Mouse (Mus musculus): Measurements from ENCODE around the gene Gm49405. TPM values are rescaled to one million over a fixed set of nuclear protein-coding genes. Genes with fewer than 3 reads are reported as not detected.

Gm49405 gene
- polyA plus RNA-seq, 1 experiment from 2014 or later, result 4.6 TPM

- H3K27me3 ChIP-seq (replicated peaks), result peaks cover 10% of the 10 kb centered on the region; the same call in 1 of the 2 replicates
- WGBS, result 81% methylated on average over 14 of the region's 14 CpGs
- H3K36me3 ChIP-seq, result peaks cover 3% of the 10 kb centered on the region; the same call in 1 of the 2 replicates
- peaks cover 30% of the 10 kb centered on the region for H3K4me1 ChIP-seq (replicated peaks)
- no peak for ATAC-seq (ENCODE audit: insufficient number of reproducible peaks, low FRiP score)
- H3K9me3 ChIP-seq (replicated peaks), result no peaks in the 10 kb centered on the region
- H3K4me3 ChIP-seq, result no peak overlapping the region
- no peak overlapping the region for H3K4me2 ChIP-seq
- H3K27ac ChIP-seq (ENCODE audit: poor library complexity, severe bottlenecking), result no peak overlapping the region
- H3K9ac ChIP-seq, result no peak overlapping the region
Observed at GRCm38 (mm10) chr19:3988066-3988465, 12.4 kb upstream of the Gm49405 start.

GRCm38 (mm10) chr19:3988750-3989149 is 11.7 kb upstream of the Gm49405 start:
- no peak overlapping the region for H3K4me2 ChIP-seq
- 80% methylated on average over 4 of the region's 4 CpGs for whole genome bisulfite sequencing
- H3K9ac ChIP-seq, result no peak overlapping the region
- no peak for ATAC-seq (ENCODE audit: insufficient number of reproducible peaks, low FRiP score)
- peaks cover 3% of the 10 kb centered on the region; the same call in 1 of the 2 replicates for H3K36me3 ChIP-seq
- peaks cover 26% of the 10 kb centered on the region for H3K4me1 ChIP-seq (replicated peaks)
- no peak overlapping the region for H3K4me3 ChIP-seq
- peaks cover 10% of the 10 kb centered on the region; the same call in 1 of the 2 replicates for H3K27me3 ChIP-seq (replicated peaks)
- H3K9me3 ChIP-seq (replicated peaks), result no peaks in the 10 kb centered on the region
- H3K27ac ChIP-seq (ENCODE audit: poor library complexity, severe bottlenecking), result no peak overlapping the region

- Histone ChIP-seq H3K27ac (ENCODE audit: poor library complexity, severe bottlenecking) (no peak overlapping the region), H3K4me2 (no peak overlapping the region), H3K9me3 (replicated peaks) (no peaks in the 10 kb centered on the region), H3K27me3 (replicated peaks) (peaks cover 15% of the 10 kb centered on the region; the same call in 1 of the 2 replicates), H3K4me3 (no peak overlapping the region), H3K9ac (no peak overlapping the region; the same call in 1 of the 2 replicates), H3K4me1 (replicated peaks) (peaks cover 13% of the 10 kb centered on the region), H3K36me3 (peaks cover 3% of the 10 kb centered on the region; the same call in 1 of the 2 replicates)
- ATAC-seq (ENCODE audit: insufficient number of reproducible peaks, low FRiP score), result no peak
- 54% methylated on average over 6 of the region's 6 CpGs for WGBS
Observed at GRCm38 (mm10) chr19:3990804-3991203, 9.6 kb upstream of the Gm49405 start.

GRCm38 (mm10) chr19:3991562-3991961 is 8.9 kb upstream of the Gm49405 start:
- H3K9me3 ChIP-seq (replicated peaks), result no peaks in the 10 kb centered on the region
- peaks cover 6% of the 10 kb centered on the region for H3K4me1 ChIP-seq (replicated peaks)
- no peak overlapping the region for H3K4me3 ChIP-seq
- H3K4me2 ChIP-seq, result no peak overlapping the region
- 89% methylated on average over 3 of the region's 3 CpGs for WGBS
- H3K36me3 ChIP-seq, result peaks cover 3% of the 10 kb centered on the region; the same call in 1 of the 2 replicates
- no peak overlapping the region for H3K27ac ChIP-seq (ENCODE audit: poor library complexity, severe bottlenecking)
- no peak overlapping the region for H3K9ac ChIP-seq
- H3K27me3 ChIP-seq (replicated peaks), result peaks cover 15% of the 10 kb centered on the region; the same call in 1 of the 2 replicates
- no peak for ATAC-seq (ENCODE audit: insufficient number of reproducible peaks, low FRiP score)

GRCm38 (mm10) chr19:3991966-3992365 is 8.5 kb upstream of the Gm49405 start:
- 85% methylated on average over 3 of the region's 3 CpGs for WGBS
- no peak for ATAC-seq (ENCODE audit: insufficient number of reproducible peaks, low FRiP score)
- no peak overlapping the region for H3K9ac ChIP-seq
- no peak overlapping the region for H3K27ac ChIP-seq (ENCODE audit: poor library complexity, severe bottlenecking)
- H3K27me3 ChIP-seq (replicated peaks), result peaks cover 15% of the 10 kb centered on the region; the same call in 1 of the 2 replicates
- H3K9me3 ChIP-seq (replicated peaks), result no peaks in the 10 kb centered on the region
- H3K4me2 ChIP-seq, result no peak overlapping the region
- H3K4me1 ChIP-seq (replicated peaks), result peaks cover 2% of the 10 kb centered on the region
- H3K4me3 ChIP-seq, result no peak overlapping the region
- peaks cover 3% of the 10 kb centered on the region; the same call in 1 of the 2 replicates for H3K36me3 ChIP-seq

GRCm38 (mm10) chr19:3992416-3992815 is 8.0 kb upstream of the Gm49405 start, which contains the start of gene Tbx10:
Tbx10 (plus strand) TSS chr19:3992752.
- Histone ChIP-seq H3K4me2 (no peak within 1 kb of the TSS), H3K27me3 (replicated peaks) (peaks cover 15% of the 10 kb centered on the region; the same call in 1 of the 2 replicates), H3K27ac (ENCODE audit: poor library complexity, severe bottlenecking) (no peak within 1 kb of the TSS), H3K9ac (no peak within 1 kb of the TSS), H3K4me3 (no peak within 1 kb of the TSS), H3K4me1 (replicated peaks) (peaks cover 4% of the 10 kb centered on the region; the same call in 1 of the 2 replicates), H3K9me3 (replicated peaks) (no peaks in the 10 kb centered on the region), H3K36me3 (peaks cover 3% of the 10 kb centered on the region; the same call in 1 of the 2 replicates)
- no peak for ATAC-seq (ENCODE audit: insufficient number of reproducible peaks, low FRiP score)
- WGBS, result 41% methylated on average over 5 of the region's 5 CpGs

GRCm38 (mm10) chr19:3994932-3995331 is 5.5 kb upstream of the Gm49405 start:
- 66% methylated on average over 6 of the region's 6 CpGs for WGBS
- no peak overlapping the region for H3K27ac ChIP-seq (ENCODE audit: poor library complexity, severe bottlenecking)
- peaks cover 15% of the 10 kb centered on the region; the same call in 1 of the 2 replicates for H3K27me3 ChIP-seq (replicated peaks)
- no peak overlapping the region for H3K4me2 ChIP-seq
- no peak for ATAC-seq (ENCODE audit: insufficient number of reproducible peaks, low FRiP score)
- no peaks in the 10 kb centered on the region for H3K36me3 ChIP-seq
- H3K9me3 ChIP-seq (replicated peaks), result no peaks in the 10 kb centered on the region
- H3K4me3 ChIP-seq, result no peak overlapping the region
- peaks cover 14% of the 10 kb centered on the region for H3K4me1 ChIP-seq (replicated peaks)
- no peak overlapping the region for H3K9ac ChIP-seq

GRCm38 (mm10) chr19:3995505-3995904 is 4.9 kb upstream of the Gm49405 start:
- no peak overlapping the region for H3K4me3 ChIP-seq
- ATAC-seq (ENCODE audit: insufficient number of reproducible peaks, low FRiP score), result no peak
- peaks cover 14% of the 10 kb centered on the region for H3K4me1 ChIP-seq (replicated peaks)
- H3K4me2 ChIP-seq, result no peak overlapping the region
- no peak overlapping the region for H3K9ac ChIP-seq
- peaks cover 15% of the 10 kb centered on the region; the same call in 1 of the 2 replicates for H3K27me3 ChIP-seq (replicated peaks)
- H3K9me3 ChIP-seq (replicated peaks), result no peaks in the 10 kb centered on the region
- H3K36me3 ChIP-seq, result no peaks in the 10 kb centered on the region
- H3K27ac ChIP-seq (ENCODE audit: poor library complexity, severe bottlenecking), result no peak overlapping the region
- 88% methylated on average over 3 of the region's 3 CpGs for WGBS

- Histone ChIP-seq H3K9me3 (replicated peaks) (no peaks in the 10 kb centered on the region), H3K27ac (ENCODE audit: poor library complexity, severe bottlenecking) (no peak overlapping the region), H3K4me1 (replicated peaks) (peaks cover 18% of the 10 kb centered on the region), H3K9ac (no peak overlapping the region), H3K4me3 (no peak overlapping the region), H3K4me2 (no peak overlapping the region), H3K36me3 (no peaks in the 10 kb centered on the region), H3K27me3 (replicated peaks) (peaks cover 10% of the 10 kb centered on the region; the same call in 1 of the 2 replicates)
- ATAC-seq (ENCODE audit: insufficient number of reproducible peaks, low FRiP score), result no peak
- 64% methylated on average over 7 of the region's 7 CpGs for WGBS
Observed at GRCm38 (mm10) chr19:3996106-3996505, 4.3 kb upstream of the Gm49405 start.

GRCm38 (mm10) chr19:3996747-3997146 is 3.7 kb upstream of the Gm49405 start:
- ATAC-seq (ENCODE audit: insufficient number of reproducible peaks, low FRiP score), result no peak
- no peaks in the 10 kb centered on the region for H3K9me3 ChIP-seq (replicated peaks)
- no peak overlapping the region for H3K27ac ChIP-seq (ENCODE audit: poor library complexity, severe bottlenecking)
- H3K27me3 ChIP-seq (replicated peaks), result 0 out of 2 replicates have a peak, but pooled peaks cover 5% of the 10 kb centered on the region
- WGBS, result 80% methylated on average over 8 of the region's 8 CpGs
- H3K36me3 ChIP-seq, result no peaks in the 10 kb centered on the region
- peaks cover 25% of the 10 kb centered on the region for H3K4me1 ChIP-seq (replicated peaks)
- no peak overlapping the region for H3K4me2 ChIP-seq
- no peak overlapping the region for H3K9ac ChIP-seq
- no peak overlapping the region for H3K4me3 ChIP-seq

GRCm38 (mm10) chr19:3997231-3997630 is 3.2 kb upstream of the Gm49405 start:
- no peak overlapping the region for H3K4me2 ChIP-seq
- 48% methylated on average over 8 of the region's 8 CpGs for WGBS
- ATAC-seq (ENCODE audit: insufficient number of reproducible peaks, low FRiP score), result no peak
- H3K9ac ChIP-seq, result no peak overlapping the region
- H3K27ac ChIP-seq (ENCODE audit: poor library complexity, severe bottlenecking), result no peak overlapping the region
- no peaks in the 10 kb centered on the region for H3K36me3 ChIP-seq
- H3K27me3 ChIP-seq (replicated peaks), result 0 out of 2 replicates have a peak, but pooled peaks cover 5% of the 10 kb centered on the region
- no peaks in the 10 kb centered on the region for H3K9me3 ChIP-seq (replicated peaks)
- no peak overlapping the region for H3K4me3 ChIP-seq
- H3K4me1 ChIP-seq (replicated peaks), result peaks cover 30% of the 10 kb centered on the region

Measured in heart, embryonic 12.5 days (tissue).